Mouse (Mus musculus) liver, embryonic 14.5 days (tissue): ENCODE data around the gene Gm11037. TPM values are rescaled to one million over a fixed set of nuclear protein-coding genes. Genes with fewer than 3 reads are reported as not detected.
"Not testable (repeated sequence)": the region's sequence is repeated elsewhere in the genome, so short reads cannot be mapped to it uniquely, and the experiment has no call there.

Source experiments
- ATAC-seq: fragments of 200-750 bp; cut with Nextera tagmentation; 2 replicates; pipeline ENCODE4 v1.8.0; 2017; ENCODE audit warnings: moderate number of reproducible peaks, mild to moderate bottlenecking, moderate library complexity; ENCODE audit not compliant: insufficient read depth
- DNase-seq, 3 experiments: peaks; one replicate each; pipeline ENCODE4 v3.0.0-alpha.2; 2012 to 2013; ENCODE audit warnings: low read depth in 3 of 3, low spot score in 3 of 3
- H3K27ac ChIP-seq: fragments of 300-500 bp; sonication (generic); 2 replicates; pipeline ENCODE4 v1.5.1; 2014; ENCODE audit warnings: moderate library complexity, mild to moderate bottlenecking, control low read depth, inconsistent platforms
- H3K27me3 ChIP-seq: fragments of 300-500 bp; sonication (generic); 2 replicates; pipeline ENCODE4 v1.6.1; 2014; ENCODE audit warnings: mild to moderate bottlenecking, low read length, moderate library complexity; ENCODE audit not compliant: control insufficient read depth, insufficient read depth
- H3K36me3 ChIP-seq: fragments of 300-500 bp; sonication (generic); replicated peaks from 2 replicates; pipeline ENCODE4 v1.6.1; 2014; ENCODE audit warnings: low read depth; ENCODE audit not compliant: control insufficient read depth, insufficient read depth
- H3K4me1 ChIP-seq, 2 experiments: fragments of 200-500 bp in 1 of 2; fragments of 300-500 bp in 1 of 2; sonication (generic) in 1 of 2; replicated peaks; 2 replicates each; pipeline ENCODE4 v1.6.1; 2012 to 2014; ENCODE audit warnings: antibody characterized with exemption in 1 of 2, inconsistent platforms in 1 of 2, low read length in 1 of 2; ENCODE audit not compliant: control insufficient read depth in 2 of 2, insufficient read depth in 2 of 2
- H3K4me2 ChIP-seq: fragments of 300-500 bp; sonication (generic); 2 replicates; pipeline ENCODE4 v1.6.1; 2014; ENCODE audit warnings: low read depth, mild to moderate bottlenecking, control low read depth, moderate library complexity
- H3K4me3 ChIP-seq, 2 experiments: fragments of 200-500 bp in 1 of 2; fragments of 300-500 bp in 1 of 2; sonication (generic) in 1 of 2; 2 replicates each; pipeline ENCODE4 v1.5.1; 2012 to 2014; ENCODE audit warnings: low read depth in 2 of 2, low read length in 2 of 2, mild to moderate bottlenecking in 2 of 2, control low read depth in 1 of 2, inconsistent platforms in 1 of 2, moderate library complexity in 1 of 2; ENCODE audit not compliant: insufficient read depth in 1 of 2
- H3K9ac ChIP-seq: fragments of 300-500 bp; sonication (generic); replicated peaks from 2 replicates; pipeline ENCODE4 v1.6.1; 2014; ENCODE audit warnings: mild to moderate bottlenecking, control low read depth, moderate library complexity
- H3K9me3 ChIP-seq: fragments of 300-500 bp; sonication (generic); 2 replicates; pipeline ENCODE4 v1.6.1; 2016; ENCODE audit warnings: low read length, mixed read lengths; ENCODE audit not compliant: control insufficient read depth
- CTCF ChIP-seq: IDR thresholded peaks from 2 replicates; pipeline ENCODE4 v1.5.1; 2016; ENCODE audit warnings: antibody characterized with exemption, low read depth, control low read depth
- EP300 ChIP-seq: IDR thresholded peaks from 2 replicates; pipeline ENCODE4 v1.6.1; 2016; ENCODE audit warnings: antibody characterized with exemption, low read depth
- WGBS: fragments of 180-500 bp; shearing (Covaris S2); extraction: QIAGEN DNeasy Blood & Tissue Kit; methylation state at CpG from one replicate; pipeline ENCODE4 v1.1.7; 2014; ENCODE audit not compliant: insufficient replicate concordance; 5-methylcytosine and 5-hydroxymethylcytosine counted together
- polyA plus RNA-seq, 2 experiments: library from polyadenylated mRNA; depleted of rRNA in 1 of 2; stranded (reverse) in 1 of 2; unstranded in 1 of 2; fragments of >200 nt; fragmentation: Nextera tagmentation in 1 of 2; extraction: Ambion mirVana in 1 of 2; gene quantifications; 2 replicates each; pipeline versions ENCODE4 v1.2.1 to v1.2.3; 2012 to 2014

Gm11037 gene
- polyA plus RNA-seq, 2 experiments: not detected

GRCm38 (mm10) chr2:131101530-131101929 lies 31.8 kb upstream of the Gm11037 start:
- WGBS: 37% methylated on average over 3 of the region's 3 CpGs
- H3K4me3 ChIP-seq: no peak overlapping the region
- H3K27me3 ChIP-seq: no peaks in the 10 kb centered on the region
- no peak overlapping the region for H3K4me2 ChIP-seq
- H3K9me3 ChIP-seq: no peaks in the 10 kb centered on the region
- peaks cover 4 to 9% of the 10 kb centered on the region in 2 experiments for H3K4me1 ChIP-seq
- no peaks in the 10 kb centered on the region for H3K36me3 ChIP-seq
- TF ChIP-seq CTCF (no peak), EP300 (no peak)
- no peak for ATAC-seq
- H3K9ac ChIP-seq: no peak overlapping the region
- DNase-seq: no peak
- H3K27ac ChIP-seq: no peak overlapping the region

GRCm38 (mm10) chr2:131104021-131104420 lies 29.3 kb upstream of the Gm11037 start:
- no peak overlapping the region for H3K27ac ChIP-seq
- H3K9me3 ChIP-seq: no peaks in the 10 kb centered on the region
- 71% methylated on average over 4 of the region's 4 CpGs for WGBS
- no peaks in the 10 kb centered on the region for H3K4me1 ChIP-seq
- ATAC-seq (no peak), DNase-seq (no peak)
- no peak overlapping the region for H3K4me3 ChIP-seq
- no peaks in the 10 kb centered on the region for H3K27me3 ChIP-seq
- H3K36me3 ChIP-seq: no peaks in the 10 kb centered on the region
- no peak overlapping the region for H3K4me2 ChIP-seq
- no peak overlapping the region for H3K9ac ChIP-seq
- TF ChIP-seq CTCF (no peak), EP300 (no peak)

GRCm38 (mm10) chr2:131105061-131105460 lies 28.2 kb upstream of the Gm11037 start:
- H3K9ac ChIP-seq, H3K4me1 ChIP-seq, ATAC-seq, H3K27ac ChIP-seq, H3K4me2 ChIP-seq, H3K27me3 ChIP-seq, H3K9me3 ChIP-seq, H3K36me3 ChIP-seq, DNase-seq, H3K4me3 ChIP-seq: not testable (repeated sequence)
- 55% methylated on average over 4 of the region's 4 CpGs for WGBS

GRCm38 (mm10) chr2:131105989-131106388 lies 27.3 kb upstream of the Gm11037 start:
- H3K36me3 ChIP-seq: no peaks in the 10 kb centered on the region
- H3K9ac ChIP-seq: no peak overlapping the region
- ATAC-seq (no peak), DNase-seq (no peak)
- H3K9me3 ChIP-seq: no peaks in the 10 kb centered on the region
- no peak overlapping the region for H3K27ac ChIP-seq
- H3K27me3 ChIP-seq: no peaks in the 10 kb centered on the region
- H3K4me3 ChIP-seq: no peak overlapping the region
- no peak for TF ChIP-seq CTCF
- no peak for TF ChIP-seq EP300
- no peak overlapping the region for H3K4me2 ChIP-seq
- no peaks in the 10 kb centered on the region for H3K4me1 ChIP-seq
- 56% methylated on average over 5 of the region's 5 CpGs for WGBS

- H3K27me3 ChIP-seq: no peaks in the 10 kb centered on the region; the same call in 1 of the 2 replicates
- H3K27ac ChIP-seq: no peak overlapping the region
- H3K36me3 ChIP-seq: no peaks in the 10 kb centered on the region
- no peaks in the 10 kb centered on the region for H3K9me3 ChIP-seq
- H3K4me2 ChIP-seq: no peak overlapping the region
- 49% methylated on average over 2 of the region's 2 CpGs for WGBS
- H3K4me1 ChIP-seq: 0 out of 4 replicates have a peak, but pooled peaks cover 0 to 3% of the 10 kb centered on the region in 2 experiments
- H3K9ac ChIP-seq: no peak overlapping the region
- ATAC-seq: no peak
- TF ChIP-seq CTCF (no peak), EP300 (no peak)
- no peak overlapping the region for H3K4me3 ChIP-seq
- DNase-seq: no peak
These were observed 14.2 kb upstream of the Gm11037 start for GRCm38 (mm10) chr2:131118968-131119574.
